Mouse (Mus musculus): ENCODE measurements at regions not wholly inside any gene's neighbourhood (a gene's known extent, or its start where the extent isn't known, plus 50 kb on each side); places are given as distances from the start of the nearest gene placed in this dataset.

- WGBS = 64% methylated on average over 8 of the region's 8 CpGs
- no peaks in the 10 kb centered on the region for H3K36me3 ChIP-seq (replicated peaks)
Observed at GRCm38 (mm10) chr13:107899600-107900229, 144.5 kb upstream of the Smim15 start.

GRCm38 (mm10) chr13:107897646-107898045 is 146.6 kb upstream of the Smim15 start:
- WGBS = 86% methylated on average over 1 of the region's 1 CpGs
- Histone ChIP-seq H3K27ac (no peak overlapping the region), H3K27me3 (ENCODE audit: poor library complexity, severe bottlenecking) (peaks cover 23% of the 10 kb centered on the region), H3K36me3 (replicated peaks) (no peaks in the 10 kb centered on the region), H3K4me3 (no peak overlapping the region), H3K4me1 (peaks cover 13% of the 10 kb centered on the region), H3K9me3 (no peaks in the 10 kb centered on the region)
- no peak for DNase-seq (ENCODE audit: extremely low spot score, low spot score)

More at GRCm38 (mm10) chr13:107899600-107900229, 144.5 kb upstream of the Smim15 start:
- H3K4me1 ChIP-seq = peaks cover 25% of the 10 kb centered on the region
- DNase-seq (ENCODE audit: extremely low spot score, low spot score) = no peak
- no peaks in the 10 kb centered on the region for H3K9me3 ChIP-seq
- peak overlapping the region; percentile 62; the same call in 1 of the 2 replicates for H3K27ac ChIP-seq
- peaks cover 4% of the 10 kb centered on the region; the same call in 1 of the 2 replicates for H3K27me3 ChIP-seq (ENCODE audit: poor library complexity, severe bottlenecking)
- no peak overlapping the region for H3K4me3 ChIP-seq

DNA sequence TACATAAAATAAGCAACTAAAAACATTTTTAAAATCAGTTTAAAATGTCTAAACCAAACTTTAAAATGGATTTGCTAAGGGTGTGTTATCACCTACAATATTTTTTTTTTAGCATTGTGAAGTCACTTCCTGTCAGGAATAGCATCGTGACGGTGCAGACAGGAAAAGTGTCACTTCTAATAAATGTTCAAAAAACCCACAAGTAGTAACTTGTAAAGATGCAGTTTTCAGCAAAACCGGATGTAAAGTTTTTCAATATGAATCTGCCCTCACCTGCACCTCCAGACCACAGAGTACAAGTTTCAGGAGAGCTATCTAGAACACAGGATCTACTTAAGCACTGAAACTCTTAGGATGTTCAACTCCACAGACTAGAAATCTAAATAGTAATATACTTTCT is 147.1 kb upstream of the Smim15 start:
- H3K36me3 ChIP-seq (replicated peaks) = no peaks in the 10 kb centered on the region
- no peak overlapping the region for H3K27ac ChIP-seq
- DNase-seq (ENCODE audit: extremely low spot score, low spot score) = no peak
- peaks cover 14% of the 10 kb centered on the region for H3K4me1 ChIP-seq
- no peak overlapping the region for H3K4me3 ChIP-seq
- H3K9me3 ChIP-seq = no peaks in the 10 kb centered on the region
- 95% methylated on average over 3 of the region's 3 CpGs for WGBS
- peaks cover 28% of the 10 kb centered on the region for H3K27me3 ChIP-seq (ENCODE audit: poor library complexity, severe bottlenecking)

DNA sequence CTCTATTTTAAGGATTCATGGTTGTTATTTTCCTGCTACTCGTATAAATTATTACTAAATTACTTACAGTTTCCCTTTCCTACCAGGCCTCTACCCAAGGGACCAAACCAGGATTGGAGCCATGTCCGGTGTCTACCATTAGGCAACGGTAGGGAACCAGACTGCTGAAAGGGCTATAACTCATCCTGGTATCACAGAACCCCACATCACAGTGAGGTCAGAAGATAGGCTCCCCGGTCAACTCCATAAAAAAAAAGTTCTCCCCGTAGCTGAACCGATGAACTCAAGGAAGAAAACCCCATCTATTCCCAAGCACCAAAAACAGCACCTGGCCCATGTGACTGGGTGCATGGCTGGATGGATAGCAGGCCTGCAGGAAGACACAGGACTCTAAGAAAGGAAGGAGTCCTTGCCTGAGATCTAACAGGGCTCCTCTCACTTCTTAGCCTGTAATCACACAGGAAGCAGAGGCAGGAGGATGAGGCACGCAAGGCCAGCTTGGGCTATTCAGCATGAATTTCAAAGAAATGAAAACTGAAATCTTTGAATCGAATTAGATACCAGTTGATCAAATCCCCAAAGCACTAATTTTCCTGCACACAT is 150.6 kb upstream of the Smim15 start:
- Histone ChIP-seq H3K9me3 (no peaks in the 10 kb centered on the region), H3K4me3 (no peak overlapping the region), H3K36me3 (replicated peaks) (no peaks in the 10 kb centered on the region), H3K4me1 (peaks cover 22% of the 10 kb centered on the region), H3K27ac (no peak overlapping the region), H3K27me3 (ENCODE audit: poor library complexity, severe bottlenecking) (peaks cover 31% of the 10 kb centered on the region)
- DNase-seq (ENCODE audit: extremely low spot score, low spot score) = no peak
- WGBS = 94% methylated on average over 8 of the region's 8 CpGs

GRCm38 (mm10) chr13:107893081-107893480 is 151.2 kb upstream of the Smim15 start:
- Histone ChIP-seq H3K27ac (no peak overlapping the region), H3K36me3 (replicated peaks) (no peaks in the 10 kb centered on the region), H3K27me3 (ENCODE audit: poor library complexity, severe bottlenecking) (peaks cover 31% of the 10 kb centered on the region), H3K4me3 (no peak overlapping the region), H3K9me3 (no peaks in the 10 kb centered on the region), H3K4me1 (peaks cover 22% of the 10 kb centered on the region)
- 90% methylated on average over 4 of the region's 4 CpGs for WGBS
- DNase-seq (ENCODE audit: extremely low spot score, low spot score) = no peak

DNA sequence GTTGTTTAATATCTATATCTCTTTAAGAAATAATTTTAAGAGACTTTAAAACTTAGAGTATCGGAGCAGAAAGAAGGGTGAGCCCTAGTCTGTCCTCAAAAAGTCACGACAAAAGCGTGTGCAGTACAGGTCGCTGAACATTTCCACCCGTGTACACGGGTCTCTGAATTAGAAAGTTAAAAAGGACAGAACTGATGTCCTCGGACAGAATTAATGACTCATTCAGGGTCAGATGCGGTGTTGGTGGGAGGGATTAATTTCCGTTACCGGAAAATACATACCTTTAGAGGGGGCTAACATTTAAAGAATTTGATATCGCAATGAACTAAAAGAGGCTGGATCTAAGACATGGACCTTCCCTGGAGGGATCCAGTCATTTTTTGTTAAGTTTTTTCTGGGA is 152.3 kb upstream of the Smim15 start:
- Histone ChIP-seq H3K4me1 (peaks cover 29% of the 10 kb centered on the region), H3K36me3 (replicated peaks) (no peaks in the 10 kb centered on the region), H3K27ac (0 out of 2 replicates have a peak overlapping the region, but pooled peaks have one; percentile 97), H3K9me3 (no peaks in the 10 kb centered on the region), H3K4me3 (peak overlapping the region; percentile 93), H3K27me3 (ENCODE audit: poor library complexity, severe bottlenecking) (peaks cover 31% of the 10 kb centered on the region)
- DNase-seq (ENCODE audit: extremely low spot score, low spot score) = no peak
- whole genome bisulfite sequencing = 16% methylated on average over 11 of the region's 11 CpGs

DNA sequence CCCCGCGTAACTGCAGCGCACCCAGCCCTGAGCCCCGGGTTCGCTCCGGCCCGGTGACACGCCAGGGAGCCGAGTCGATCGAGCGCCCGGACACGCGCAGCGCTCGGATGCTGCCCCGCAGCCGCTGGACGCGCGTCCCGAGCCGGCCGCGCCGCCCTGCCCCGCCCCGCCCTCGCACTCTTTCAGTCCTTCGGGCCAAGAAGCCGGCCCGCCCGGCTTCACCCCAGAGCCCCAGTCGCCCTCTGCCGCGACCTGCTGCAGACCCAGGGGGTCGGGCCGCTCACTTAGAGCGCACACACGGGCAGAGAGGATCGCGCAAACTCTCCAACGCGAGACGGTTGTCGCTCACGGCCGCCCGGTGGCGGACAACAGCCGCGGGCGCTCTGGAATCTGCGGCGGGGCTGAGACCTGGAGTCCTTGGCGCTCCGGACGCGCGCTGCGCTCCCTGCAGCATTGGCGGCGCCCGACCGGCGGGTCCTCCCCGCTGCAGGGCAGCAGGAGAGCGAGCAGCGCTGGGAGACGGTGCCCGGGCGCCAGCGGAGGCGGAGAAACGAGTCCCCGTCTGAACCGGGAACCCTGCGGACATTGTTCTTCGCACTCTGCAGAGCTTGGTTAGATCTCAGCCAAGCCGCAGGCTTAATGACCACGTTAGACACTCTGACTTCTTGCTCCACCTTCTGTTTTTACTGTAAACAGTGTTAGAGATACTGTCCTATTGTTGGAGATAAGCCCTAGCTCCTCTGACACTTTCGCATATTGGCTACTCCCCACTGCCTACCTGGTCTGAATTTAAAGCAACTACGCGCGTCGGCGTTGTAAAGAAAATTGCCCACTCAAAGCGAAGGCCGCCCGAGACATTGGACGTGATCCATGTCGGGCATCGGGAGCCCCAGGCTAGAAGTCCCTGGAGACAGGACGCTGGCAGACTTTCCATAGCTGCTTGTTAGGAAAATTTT is 153.1 kb upstream of the Smim15 start:
- H3K36me3 ChIP-seq (replicated peaks) = no peaks in the 10 kb centered on the region
- no peaks in the 10 kb centered on the region for H3K9me3 ChIP-seq
- DNase-seq (ENCODE audit: extremely low spot score, low spot score) = peak; percentile 71
- H3K4me3 ChIP-seq = peak overlapping the region; percentile 93
- peaks cover 36% of the 10 kb centered on the region for H3K4me1 ChIP-seq
- peak overlapping the region; percentile 97 for H3K27ac ChIP-seq
- under 1% methylated on average over 95 of the region's 95 CpGs for WGBS
- H3K27me3 ChIP-seq (ENCODE audit: poor library complexity, severe bottlenecking) = peaks cover 31% of the 10 kb centered on the region

- H3K27ac ChIP-seq = peak overlapping the region; percentile 97
Observed at GRCm38 (mm10) chr13:107889985-107890865, 154.0 kb upstream of the Smim15 start.

DNA sequence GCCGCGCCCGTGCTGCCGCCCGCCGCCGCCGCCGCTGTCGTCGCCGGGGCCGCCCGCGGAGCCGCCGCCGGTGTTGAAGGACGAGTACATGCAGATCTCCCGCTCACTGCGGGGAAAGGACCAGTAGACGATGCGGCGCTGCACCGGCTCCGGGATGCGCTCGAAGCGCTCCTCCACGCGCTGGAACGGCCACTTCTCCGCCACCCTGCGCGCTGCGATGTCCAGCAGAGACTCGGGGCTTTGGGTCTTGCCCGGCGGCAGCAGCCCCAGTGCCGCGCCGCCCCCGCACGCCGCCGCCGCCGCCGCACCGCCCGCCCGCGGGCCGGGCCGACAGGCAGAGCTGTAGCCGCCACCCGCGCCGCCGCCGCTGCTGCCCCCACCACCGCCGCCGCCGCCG is 154.7 kb upstream of the Smim15 start:
- H3K27me3 ChIP-seq (ENCODE audit: poor library complexity, severe bottlenecking) = peaks cover 26% of the 10 kb centered on the region
- H3K4me3 ChIP-seq = peak overlapping the region; percentile 93
- peaks cover 41% of the 10 kb centered on the region for H3K4me1 ChIP-seq
- H3K36me3 ChIP-seq (replicated peaks) = no peaks in the 10 kb centered on the region
- H3K27ac ChIP-seq = peak overlapping the region; percentile 97
- 4% methylated on average over 55 of the region's 66 CpGs for WGBS
- H3K9me3 ChIP-seq = no peaks in the 10 kb centered on the region
- no peak for DNase-seq (ENCODE audit: extremely low spot score, low spot score)

More at GRCm38 (mm10) chr13:107889985-107890865, 154.0 kb upstream of the Smim15 start:
- DNase-seq (ENCODE audit: extremely low spot score, low spot score) = peak; percentile 100
- peaks cover 31% of the 10 kb centered on the region for H3K27me3 ChIP-seq (ENCODE audit: poor library complexity, severe bottlenecking)
- H3K36me3 ChIP-seq (replicated peaks) = no peaks in the 10 kb centered on the region
- H3K9me3 ChIP-seq = no peaks in the 10 kb centered on the region
- peaks cover 36% of the 10 kb centered on the region for H3K4me1 ChIP-seq
- under 1% methylated on average over 81 of the region's 90 CpGs for WGBS
- peak overlapping the region; percentile 93 for H3K4me3 ChIP-seq

GRCm38 (mm10) chr13:107888571-107889451 is 155.4 kb upstream of the Smim15 start:
- Histone ChIP-seq H3K4me3 (peak overlapping the region; percentile 93), H3K9me3 (no peaks in the 10 kb centered on the region), H3K4me1 (peaks cover 48% of the 10 kb centered on the region), H3K36me3 (replicated peaks) (no peaks in the 10 kb centered on the region), H3K27ac (peak overlapping the region; percentile 97), H3K27me3 (ENCODE audit: poor library complexity, severe bottlenecking) (peaks cover 19% of the 10 kb centered on the region)
- under 1% methylated on average over 119 of the region's 127 CpGs for WGBS
- DNase-seq (ENCODE audit: extremely low spot score, low spot score) = peak; percentile 66

- Histone ChIP-seq H3K4me3 (peak overlapping the region; percentile 93), H3K27ac (peak overlapping the region; percentile 97), H3K9me3 (no peaks in the 10 kb centered on the region), H3K4me1 (peaks cover 53% of the 10 kb centered on the region), H3K36me3 (replicated peaks) (no peaks in the 10 kb centered on the region), H3K27me3 (ENCODE audit: poor library complexity, severe bottlenecking) (peaks cover 13% of the 10 kb centered on the region)
- WGBS = under 1% methylated on average over 9 of the region's 9 CpGs
- peak; percentile 35 for DNase-seq (ENCODE audit: extremely low spot score, low spot score)
Observed at GRCm38 (mm10) chr13:107888231-107888555, 156.1 kb upstream of the Smim15 start.

All from forebrain, embryonic 10.5 days (tissue).